Comparison of ENCODE assay signal across 9 mouse cellular contexts in the genomic region with DNA sequence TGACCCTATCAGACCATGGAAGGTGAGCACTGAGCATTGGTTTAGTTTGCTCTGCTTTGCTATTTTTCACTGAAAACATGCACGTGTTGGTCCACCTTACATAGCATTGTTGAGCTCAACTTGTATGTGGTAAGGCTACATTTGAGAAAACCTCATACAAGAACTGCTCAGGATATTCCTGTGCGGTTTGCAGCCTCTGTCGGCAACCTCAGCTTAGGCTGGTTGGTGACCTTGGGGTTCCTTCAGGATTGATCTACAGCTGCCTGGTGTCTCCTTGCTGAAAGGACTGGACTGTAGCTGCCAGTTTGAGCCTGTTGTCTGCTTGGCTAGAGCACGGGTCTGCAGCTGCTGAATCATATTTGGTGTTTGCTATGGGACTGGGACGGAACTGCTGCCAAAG.
"Had no signal": no experiment of that assay in that cellular context is flagged by ENCODE, and none has a peak within 500 bp of the region (broad histone marks: within the 10 kb centered on the region; RNA-seq: fewer than 3 reads in every experiment).

No protein-coding gene starts in this region.

- DNase-seq: kidney, postnatal 14 days; kidney, postnatal 4 days; left cerebral cortex, postnatal 4 days; liver, postnatal 0 days; lung, embryonic 14.5 days; retina, postnatal 1 day; right cerebral cortex, postnatal 25 days; spleen, adult 18-20 months; thymus, postnatal 25 days had no signal
